Mouse (Mus musculus) layer of hippocampus, adult 9-11 months (tissue): ENCODE data around the gene Zp1.
A peak's percentile ranks its signal among the peaks of the same experiment; 100 is the strongest.

Experiments used
- DNase-seq: peaks from one replicate; pipeline ENCODE4 v3.0.0; 2022

Zp1 gene

DNA sequence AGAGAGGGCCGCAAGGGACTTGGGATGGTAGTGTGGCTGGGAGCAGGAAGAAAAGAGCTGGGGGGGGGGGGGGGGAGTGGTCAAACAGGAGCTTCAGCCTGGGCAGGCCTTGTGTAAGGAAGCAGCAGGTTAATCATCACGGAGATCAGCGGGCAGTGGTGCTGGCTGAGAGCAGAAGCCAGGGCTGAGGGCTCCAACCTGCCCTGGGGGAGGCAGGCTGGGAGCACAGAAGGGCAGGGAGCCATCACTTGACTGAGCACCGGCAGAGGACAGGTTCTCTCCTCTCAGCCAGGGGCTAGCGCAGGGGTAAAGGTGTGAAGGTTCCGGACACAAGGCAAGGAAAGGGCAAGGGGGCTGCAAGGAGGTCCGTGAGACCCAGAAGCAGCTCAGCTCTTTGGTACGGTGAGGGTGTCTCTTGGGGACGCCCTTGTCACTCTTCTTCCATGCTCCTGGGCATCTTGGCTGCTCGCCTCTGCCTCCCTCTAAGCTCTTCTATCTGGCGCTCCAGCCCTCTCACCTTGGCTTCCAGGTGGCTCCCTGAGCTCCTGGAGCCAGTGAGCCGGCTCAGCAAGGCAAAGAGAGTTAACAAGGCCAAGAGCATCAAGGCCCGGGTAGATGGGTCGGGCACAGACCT lies 49.0 kb downstream of the Zp1 start:
- no peak for DNase-seq

DNA sequence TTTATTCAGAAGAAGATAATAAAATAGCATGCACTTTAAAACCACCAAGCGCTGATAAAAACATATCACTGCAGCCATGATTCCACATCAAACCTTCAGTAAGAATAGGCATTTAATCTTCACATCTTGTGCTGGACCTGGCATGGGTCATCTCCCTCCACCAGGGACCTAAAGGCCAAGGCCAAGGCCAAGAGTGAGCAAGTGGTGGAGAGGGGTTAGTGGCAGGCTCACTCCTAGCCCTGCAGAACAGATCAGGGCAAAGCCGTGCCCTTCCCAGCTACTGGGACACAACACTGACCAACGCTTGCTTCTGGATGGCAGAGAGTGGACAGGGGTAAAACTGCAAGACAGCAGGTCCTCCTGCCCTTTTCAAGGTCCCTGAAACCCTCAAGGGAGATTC lies 49.8 kb downstream of the Zp1 start:
- DNase-seq = no peak

GRCm38 (mm10) chr19:10869886-10870527 lies 50.4 kb downstream of the Zp1 start, which contains the start of gene Tmem132a:
Tmem132a (minus strand) TSS chr19:10869940.
- DNase-seq = no peak

GRCm38 (mm10) chr19:10869241-10869885 lies 51.1 kb downstream of the Zp1 start:
- peak; percentile 86 for DNase-seq

- no peak for DNase-seq
Measured at GRCm38 (mm10) chr19:10868623-10869141, 51.8 kb downstream of the Zp1 start.

DNA sequence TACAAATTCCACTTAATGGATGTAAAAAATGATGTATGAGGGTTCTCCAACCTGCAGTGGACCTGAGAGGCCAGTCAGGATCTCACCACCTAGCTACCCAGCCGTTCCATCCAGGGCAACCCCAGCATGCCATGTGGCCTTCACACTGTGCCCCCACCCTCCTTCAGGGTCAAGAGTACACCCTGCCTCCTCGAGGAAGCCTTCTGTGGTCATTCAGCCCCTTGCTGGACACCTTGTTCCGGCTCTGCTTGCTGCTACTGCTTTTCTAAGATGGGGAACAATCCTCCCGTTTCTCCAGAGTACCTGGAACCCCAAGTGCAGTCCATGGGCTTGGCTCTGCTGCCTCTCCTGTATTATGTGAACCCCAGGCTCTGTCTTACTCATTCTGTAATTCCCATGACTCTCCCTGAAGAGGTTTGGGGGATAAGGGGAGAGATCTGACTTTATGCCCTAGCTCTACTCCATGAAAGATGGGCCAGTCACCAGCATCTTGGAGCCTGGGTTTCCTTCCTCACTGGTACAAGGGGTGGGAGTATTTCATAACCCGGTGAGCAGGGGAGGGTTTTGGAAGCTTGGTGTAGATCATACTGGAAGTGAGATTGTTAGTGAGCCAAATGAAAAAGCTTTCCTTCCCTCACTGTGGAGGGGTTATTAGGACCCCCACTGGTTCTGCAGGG lies 52.3 kb downstream of the Zp1 start:
- DNase-seq = no peak

DNA sequence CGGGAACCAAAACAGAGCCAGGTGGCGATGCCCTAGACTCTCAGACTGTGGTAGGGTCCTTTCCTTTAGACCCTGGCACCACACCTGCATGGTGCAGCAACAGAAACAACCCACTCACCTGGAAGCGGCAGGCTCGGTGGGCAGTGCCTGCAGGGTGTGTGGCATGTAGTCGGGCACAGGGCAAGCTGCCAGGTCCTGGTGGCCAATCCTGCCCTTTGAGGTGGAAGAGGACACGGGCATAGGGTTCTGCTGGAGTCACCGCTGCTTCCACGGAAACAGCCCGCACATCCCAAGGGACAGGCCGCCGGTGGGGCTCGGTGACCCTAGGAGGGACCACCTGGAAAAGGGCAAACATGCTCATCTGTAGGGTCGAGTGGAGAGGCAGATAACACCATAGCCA lies 54.1 kb downstream of the Zp1 start:
- DNase-seq = no peak
